Mouse (Mus musculus): Measurements from ENCODE around the gene Rmnd5a. TPM values are rescaled to one million over a fixed set of nuclear protein-coding genes. Genes with fewer than 3 reads are reported as not detected.
"Not testable (repeated sequence)": the region's sequence is repeated elsewhere in the genome, so short reads cannot be mapped to it uniquely, and the experiment has no call there.

Gene Rmnd5a
- total RNA-seq (2015) (35.1 and 39.9 TPM in 2 replicates), total RNA-seq (2017) (37.9 and 46.7 TPM in 2 replicates)

- ATAC-seq (replicated peaks; ENCODE audit: poor library complexity) = peak; percentile 81
These were observed at the start of gene Rmnd5a for GRCm38 (mm10) chr6:71440492-71441250. Rmnd5a (minus strand) TSS chr6:71440637.

DNA sequence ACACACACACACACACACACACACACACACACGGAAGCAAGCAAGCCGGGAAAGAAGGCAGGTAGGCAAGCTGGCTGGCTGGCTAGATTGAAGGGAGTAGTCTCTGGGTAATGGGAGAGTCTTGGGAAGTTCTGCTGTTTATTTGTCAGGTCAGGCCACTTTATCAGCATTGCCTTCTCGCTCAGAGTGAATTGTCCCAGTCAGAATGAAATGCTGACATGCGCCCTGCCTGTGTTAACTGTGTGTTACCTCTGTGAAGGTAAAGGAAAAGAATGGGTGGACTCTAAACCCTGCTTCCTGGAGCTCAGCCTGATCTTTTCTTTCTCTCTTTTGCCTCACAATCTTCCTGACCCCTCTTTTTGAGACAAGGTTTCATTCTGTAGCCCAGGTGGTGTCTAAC lies 47.5 kb upstream of the Rmnd5a start:
- ATAC-seq (replicated peaks; ENCODE audit: poor library complexity) = no peak

DNA sequence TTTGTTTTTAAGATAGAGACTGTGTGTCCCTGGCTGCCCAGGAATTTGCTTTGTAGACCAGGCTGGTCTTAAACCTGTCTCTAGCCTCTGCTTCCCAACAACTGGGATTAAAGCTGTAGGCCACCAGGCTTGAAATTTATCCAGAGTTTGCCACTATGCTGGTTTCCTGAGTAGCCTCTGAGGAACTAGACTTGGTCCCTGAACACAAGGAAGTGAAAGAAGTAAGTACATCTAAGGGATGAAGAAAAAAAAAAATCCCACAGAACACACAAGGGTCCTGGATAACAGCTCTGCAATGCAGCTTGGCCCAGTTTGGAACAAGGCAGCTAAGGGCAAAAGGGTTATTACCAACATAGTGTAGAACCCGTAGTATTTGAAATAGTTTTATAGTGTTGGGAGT lies 46.4 kb upstream of the Rmnd5a start:
- no peak for ATAC-seq (replicated peaks; ENCODE audit: poor library complexity)

DNA sequence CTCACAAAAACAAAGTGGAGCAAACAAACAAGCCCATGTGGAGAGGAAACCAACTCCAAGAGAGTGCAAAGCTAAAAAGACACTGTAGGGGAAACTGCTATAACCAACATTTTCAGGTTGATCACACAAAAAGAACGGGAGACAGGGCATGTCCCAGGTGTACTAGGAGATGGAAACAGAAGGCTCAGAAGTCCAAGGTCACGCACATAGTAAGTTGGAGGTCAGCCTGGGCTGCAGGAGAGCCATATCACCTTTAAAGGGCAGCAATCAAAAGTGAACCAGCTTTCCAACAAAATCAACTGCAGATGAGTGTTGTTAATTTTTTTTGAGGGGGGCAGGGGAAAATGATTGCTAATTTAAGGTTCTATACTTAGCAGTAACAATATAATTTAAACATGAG lies 45.8 kb upstream of the Rmnd5a start:
- ATAC-seq (replicated peaks; ENCODE audit: poor library complexity) = no peak

DNA sequence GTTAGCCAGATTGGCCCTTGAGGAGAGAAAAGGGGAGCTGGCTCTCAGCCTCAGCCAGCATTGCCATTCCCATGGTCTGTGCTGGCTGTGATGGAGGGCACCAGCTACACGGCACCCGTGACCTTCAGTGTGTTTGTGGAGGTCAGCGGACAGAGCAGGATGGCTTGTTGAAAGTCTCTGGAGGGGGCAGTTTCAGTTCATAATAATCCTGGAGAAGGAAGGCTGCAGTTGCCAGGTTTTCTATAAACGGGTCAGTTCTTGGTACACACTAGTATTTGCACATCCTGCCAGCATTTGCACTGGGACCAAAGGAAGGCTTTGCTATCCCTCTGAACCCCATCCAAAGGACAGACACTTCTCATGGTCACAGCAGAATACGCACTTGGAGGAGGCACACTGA lies 44.8 kb upstream of the Rmnd5a start:
- ATAC-seq (replicated peaks; ENCODE audit: poor library complexity) = no peak

DNA sequence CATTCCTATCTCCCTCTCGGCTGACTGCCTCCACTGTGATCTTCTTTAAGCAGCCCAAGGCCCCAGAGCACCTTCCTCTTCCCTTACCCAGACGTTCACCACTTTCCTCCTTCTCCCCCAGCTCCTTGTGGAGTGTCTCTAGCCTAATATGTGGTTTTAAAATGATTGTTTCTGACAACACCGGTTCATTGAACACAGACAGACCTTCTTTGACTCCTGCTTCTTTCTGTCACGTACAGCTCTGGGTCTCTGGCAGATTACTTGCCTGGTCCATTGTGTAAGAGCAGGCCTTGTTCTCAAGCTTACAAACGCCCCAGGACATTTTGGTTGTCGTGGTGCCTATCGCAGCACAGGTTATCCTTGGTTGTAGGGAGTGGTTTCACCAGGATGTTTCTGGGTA lies 40.7 kb upstream of the Rmnd5a start:
- ATAC-seq (replicated peaks; ENCODE audit: poor library complexity) = no peak

DNA sequence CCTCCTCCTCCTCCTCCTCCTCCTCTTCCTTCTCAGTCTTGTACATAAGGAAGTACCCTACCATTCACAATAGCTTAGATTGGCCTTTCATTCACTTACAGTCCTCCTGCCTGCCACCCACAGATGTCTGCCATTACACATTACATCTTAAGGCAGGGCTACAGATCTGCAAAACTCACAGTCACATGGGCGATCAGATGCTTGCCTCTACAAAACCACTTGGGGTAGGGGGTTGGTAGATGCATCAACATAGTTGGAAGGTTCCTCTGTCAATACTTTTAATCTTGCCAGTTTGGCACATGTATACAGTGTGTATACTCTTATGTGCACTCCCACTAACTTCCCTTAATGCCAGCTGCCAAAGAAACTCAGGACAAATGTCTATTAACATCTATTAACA lies 39.7 kb upstream of the Rmnd5a start:
- no peak for ATAC-seq (replicated peaks; ENCODE audit: poor library complexity)

GRCm38 (mm10) chr6:71479588-71479987 lies 39.2 kb upstream of the Rmnd5a start:
- not testable (repeated sequence) for ATAC-seq (replicated peaks; ENCODE audit: poor library complexity)

- ATAC-seq (replicated peaks; ENCODE audit: poor library complexity) = 0 out of 2 replicates have a peak, but pooled peaks have one; percentile 20
These were observed 38.6 kb upstream of the Rmnd5a start for GRCm38 (mm10) chr6:71478816-71479568.

DNA sequence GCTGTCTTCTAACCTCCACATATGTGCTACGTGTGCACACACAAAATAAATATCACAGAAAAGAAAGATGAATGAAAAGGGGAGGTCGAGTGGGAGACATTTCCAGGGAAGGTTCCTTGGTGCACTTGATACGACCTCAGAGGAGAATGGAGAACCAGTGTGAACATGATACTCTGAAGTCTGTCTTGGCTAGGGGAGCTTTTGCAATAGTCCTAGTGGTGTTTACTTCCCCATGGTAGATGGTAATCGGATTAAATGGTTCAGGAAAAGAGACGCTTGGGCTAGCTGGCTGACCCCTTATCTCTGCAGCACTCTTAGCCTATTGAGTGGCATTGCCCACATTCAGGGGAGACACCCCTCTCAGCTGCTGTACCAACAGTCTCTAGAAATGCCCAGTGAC lies 36.3 kb upstream of the Rmnd5a start:
- ATAC-seq (replicated peaks; ENCODE audit: poor library complexity) = peak; percentile 42; the same call in 1 of the 2 replicates

DNA sequence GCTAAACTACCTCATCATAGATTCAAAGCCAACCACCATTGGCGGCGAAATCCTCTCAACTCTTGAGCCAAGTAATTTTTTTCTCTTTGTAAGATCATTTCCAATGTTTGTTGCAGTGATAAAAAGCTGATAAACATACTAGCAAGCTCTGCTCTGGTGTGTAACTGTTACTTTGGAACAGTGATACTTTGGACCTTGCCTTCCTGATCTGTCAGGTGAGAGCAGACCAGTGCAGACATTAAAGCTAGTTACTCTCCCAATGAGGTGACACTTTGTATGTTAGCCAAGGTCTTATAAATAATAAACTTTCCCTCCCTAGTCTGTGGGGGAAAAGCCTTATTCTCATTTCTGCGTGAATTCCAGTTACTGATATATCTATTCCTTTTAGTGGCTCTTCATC lies 35.2 kb upstream of the Rmnd5a start:
- ATAC-seq (replicated peaks; ENCODE audit: poor library complexity) = no peak

DNA sequence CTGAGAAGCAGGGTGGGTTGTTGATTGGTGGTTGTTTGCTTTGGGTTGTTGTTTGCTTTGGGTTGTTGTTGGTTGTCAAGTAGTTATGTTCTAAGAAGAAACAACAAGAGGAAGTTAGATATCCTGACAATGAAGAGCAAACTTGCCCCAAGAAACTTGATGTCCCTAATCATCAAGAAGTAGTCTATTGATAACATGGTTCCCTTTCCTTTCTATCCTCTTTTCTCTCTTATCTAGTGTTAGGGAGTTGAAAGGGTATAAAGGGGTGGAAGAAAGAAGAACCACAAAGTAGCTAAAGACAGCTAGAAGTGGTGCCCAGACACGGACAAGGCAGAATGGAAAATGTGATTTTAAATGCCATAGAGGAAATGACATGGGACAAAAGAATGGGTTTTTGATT lies 32.3 kb upstream of the Rmnd5a start:
- no peak for ATAC-seq (replicated peaks; ENCODE audit: poor library complexity)

GRCm38 (mm10) chr6:71471830-71472520 lies 31.5 kb upstream of the Rmnd5a start:
- no peak for ATAC-seq (replicated peaks; ENCODE audit: poor library complexity)

DNA sequence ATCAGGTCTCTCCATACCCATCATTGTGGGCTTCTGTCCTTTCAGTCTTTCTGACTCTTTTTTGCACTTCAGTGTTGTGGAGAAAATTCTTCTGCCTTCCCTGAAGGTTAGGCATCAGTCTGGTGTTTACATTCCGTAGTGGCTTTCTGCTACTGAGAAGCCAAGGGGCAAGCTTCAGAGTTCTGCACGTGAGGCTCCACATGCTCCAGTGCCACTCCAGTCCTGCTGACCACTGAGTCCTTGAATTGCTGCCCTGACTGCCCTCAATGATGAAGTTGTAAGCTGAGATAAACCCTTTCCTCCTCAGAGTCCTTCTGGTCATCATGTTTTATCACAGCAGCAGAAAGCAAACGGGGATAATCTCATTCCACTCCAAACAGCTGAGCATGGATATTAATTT lies 28.9 kb upstream of the Rmnd5a start:
- ATAC-seq (replicated peaks; ENCODE audit: poor library complexity) = no peak

DNA sequence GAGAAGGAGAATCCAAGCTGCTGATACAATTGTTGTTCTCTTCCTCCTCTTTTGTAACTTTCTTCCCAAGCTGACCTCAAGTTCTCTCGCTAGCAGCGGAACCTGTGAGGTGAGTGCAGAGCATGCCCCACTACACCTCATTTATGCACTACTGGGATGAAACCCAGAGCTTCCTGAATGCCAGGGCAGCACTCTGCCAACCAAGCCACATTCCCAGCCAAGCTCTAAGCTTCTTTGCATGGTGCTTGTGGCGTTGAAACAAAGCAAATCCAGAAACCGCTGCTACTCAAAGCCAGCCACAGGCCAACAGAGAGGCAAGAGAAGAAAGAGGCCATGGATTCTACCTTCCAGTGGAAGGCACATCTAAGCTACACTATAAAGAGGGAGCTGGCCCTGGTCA lies 27.3 kb upstream of the Rmnd5a start:
- no peak for ATAC-seq (replicated peaks; ENCODE audit: poor library complexity)

DNA sequence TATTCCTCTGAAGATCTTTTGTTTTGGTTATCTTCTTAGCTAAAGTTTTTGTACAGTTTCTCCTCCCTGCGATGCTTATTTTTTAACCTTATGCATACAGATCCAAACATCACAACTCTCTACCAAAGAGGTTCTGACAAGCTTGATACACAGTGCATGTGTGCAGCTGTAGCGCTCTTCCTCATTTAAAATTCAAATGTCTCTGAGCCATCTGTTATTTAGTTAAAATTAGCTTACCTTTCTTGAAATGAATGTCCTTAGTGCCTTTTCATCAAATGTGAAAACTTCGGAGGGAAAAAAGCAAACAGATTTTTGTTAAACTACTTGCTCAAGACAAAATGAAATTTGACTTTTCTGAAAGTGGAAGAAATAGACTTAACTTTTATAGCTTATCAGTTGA lies 24.7 kb upstream of the Rmnd5a start:
- ATAC-seq (replicated peaks; ENCODE audit: poor library complexity) = no peak

DNA sequence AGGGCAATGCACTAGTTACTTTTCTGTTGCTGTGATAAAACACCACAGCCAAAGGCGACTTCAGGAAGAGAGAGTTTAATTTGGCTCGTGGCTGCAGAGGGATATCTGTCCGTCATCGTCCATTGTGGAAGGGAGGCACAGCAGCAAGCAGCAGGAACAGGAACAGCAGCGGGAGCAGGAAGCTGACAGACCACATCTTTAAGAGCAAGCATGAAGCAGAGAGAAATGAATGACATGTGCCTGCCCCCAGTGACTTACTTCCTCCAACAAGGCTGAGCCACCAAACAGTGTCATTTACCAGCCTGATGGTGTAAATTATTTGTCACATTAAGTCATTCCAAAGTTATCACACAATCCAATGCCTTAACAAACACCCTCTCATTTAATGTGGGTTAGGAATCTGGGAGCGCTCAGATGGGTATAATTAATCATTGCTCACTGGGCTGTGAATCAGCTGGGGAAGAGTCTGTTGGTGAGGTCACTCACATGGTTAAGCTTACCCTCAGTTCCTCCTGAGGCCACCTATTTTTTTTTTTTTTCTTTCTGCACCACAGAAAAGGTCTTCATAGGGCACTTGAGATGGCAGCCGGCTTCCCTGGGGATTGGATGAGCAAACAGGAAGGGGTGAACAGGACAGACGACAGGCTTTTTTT lies 17.6 kb upstream of the Rmnd5a start:
- ATAC-seq (replicated peaks; ENCODE audit: poor library complexity) = peak; percentile 57

GRCm38 (mm10) chr6:71453983-71454739 lies 13.7 kb upstream of the Rmnd5a start:
- not testable (repeated sequence) for ATAC-seq (replicated peaks; ENCODE audit: poor library complexity)

GRCm38 (mm10) chr6:71452792-71453191 lies 12.4 kb upstream of the Rmnd5a start:
- peak; percentile 87 for ATAC-seq (replicated peaks; ENCODE audit: poor library complexity)

- ATAC-seq (replicated peaks; ENCODE audit: poor library complexity) = peak; percentile 18
These were observed 5.1 kb upstream of the Rmnd5a start for GRCm38 (mm10) chr6:71445560-71445959.
